Mouse (Mus musculus) left cerebral cortex, adult 2 months (tissue): Measurements from ENCODE around the gene Onecut3. TPM values are rescaled to one million over a fixed set of nuclear protein-coding genes. Genes with fewer than 3 reads are reported as not detected.

Experiments used
- DNase-seq, 2 experiments: peaks; one replicate each; pipeline ENCODE4 v3.0.0; 2021 to 2022; ENCODE audit warnings: low spot score in 2 of 2, mixed read lengths in 1 of 2; ENCODE audit errors: extremely low spot score in 1 of 2
- H3K27ac ChIP-seq: fragments of 200-600 bp; 2 replicates; pipeline ENCODE4 v1.8.1; 2022
- H3K4me3 ChIP-seq: fragments of 200-600 bp; 2 replicates; pipeline ENCODE4 v1.8.1; 2022
- CTCF ChIP-seq: fragments of 200-600 bp; IDR thresholded peaks from 2 replicates; pipeline ENCODE4 v1.8.1; 2022; ENCODE audit warnings: antibody characterized with exemption, mild to moderate bottlenecking, moderate library complexity
- intact Hi-C: fragments of 180-260 bp; cut with DNase I; formaldehyde crosslinking; loops from one replicate; pipeline ENCODE4 v1.15.1; 2025
- total RNA-seq, 2 experiments: library from RNA; stranded (reverse); gene quantifications; 2 replicates each; pipeline ENCODE4 v1.2.3; 2021

The Onecut3 gene
- total RNA-seq, 2 experiments from 2014 or later, result not detected

DNA sequence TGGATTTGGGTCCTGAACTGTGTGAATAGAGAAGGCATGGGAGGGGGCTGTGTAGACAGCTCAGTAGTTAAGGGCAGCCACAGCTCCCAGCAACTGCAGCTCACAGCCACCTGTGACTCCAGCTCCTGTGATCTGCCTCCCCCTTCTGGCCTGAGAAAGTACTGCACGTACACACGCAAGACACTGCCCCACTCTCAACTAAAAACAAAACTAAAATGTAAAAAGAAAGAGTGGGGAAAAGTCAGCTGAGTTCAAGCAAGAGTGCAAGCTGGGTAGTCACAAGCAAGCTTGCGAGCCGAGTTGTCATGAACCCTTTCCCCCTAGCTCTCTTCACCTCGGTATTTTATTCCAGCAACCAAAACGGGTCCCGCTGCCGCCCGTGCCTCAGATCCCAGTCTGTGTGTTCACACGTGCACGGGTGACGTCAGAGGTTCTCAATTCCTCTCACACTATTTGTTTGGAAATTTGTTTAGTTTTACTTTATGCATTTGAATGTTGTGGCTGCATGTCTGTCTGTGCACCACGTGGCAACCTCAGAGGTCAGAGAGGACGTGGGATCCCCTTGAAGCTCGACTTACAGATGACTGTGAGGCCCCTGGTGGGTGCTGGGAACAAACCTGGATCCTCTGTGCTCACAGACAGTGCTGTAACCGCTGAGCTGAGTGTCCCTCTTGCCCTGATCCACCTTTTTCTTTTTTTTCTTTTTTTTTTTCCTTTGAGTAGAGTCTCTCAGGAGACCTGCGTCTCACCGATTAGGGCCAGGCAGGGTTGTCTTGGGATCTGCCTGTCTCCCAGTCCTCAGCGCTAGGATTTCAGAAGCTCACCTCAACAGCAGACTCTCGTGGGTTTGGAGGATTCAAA, 15.0 kb downstream of the Onecut3 start:
- Histone ChIP-seq H3K4me3 (peak overlapping the region; percentile 32), H3K27ac (no peak overlapping the region)
- peak; percentile 65 to 79 for DNase-seq
- intact Hi-C loops, result loop anchor here (1.0 kb wide), 1 partner anchor 63 kb away; no protein-coding TSS in a partner anchor
- TF ChIP-seq CTCF, result peak; percentile 93

DNA sequence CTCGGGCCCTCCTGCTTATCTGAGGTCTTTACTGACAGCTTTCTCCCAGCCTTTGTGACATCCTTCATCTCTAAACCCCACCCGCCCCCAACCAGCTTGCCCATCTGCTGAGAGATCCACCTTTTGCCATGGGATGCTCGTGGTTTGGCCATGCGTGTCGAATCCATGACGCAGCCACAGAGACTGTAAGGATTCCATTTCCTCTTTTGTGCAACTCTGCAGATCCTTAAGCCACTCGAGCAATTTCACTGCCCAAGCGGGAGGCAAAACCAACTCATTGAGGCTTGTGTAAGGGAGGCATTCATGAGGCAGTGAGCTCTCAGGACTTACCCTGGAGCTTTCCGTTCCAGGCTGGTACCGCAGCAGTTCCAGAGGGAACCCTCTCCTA, 15.6 kb downstream of the Onecut3 start:
- intact Hi-C loops, result no loop called here
- DNase-seq, result no peak
- no peak for TF ChIP-seq CTCF
- Histone ChIP-seq H3K4me3 (no peak overlapping the region), H3K27ac (no peak overlapping the region)

DNA sequence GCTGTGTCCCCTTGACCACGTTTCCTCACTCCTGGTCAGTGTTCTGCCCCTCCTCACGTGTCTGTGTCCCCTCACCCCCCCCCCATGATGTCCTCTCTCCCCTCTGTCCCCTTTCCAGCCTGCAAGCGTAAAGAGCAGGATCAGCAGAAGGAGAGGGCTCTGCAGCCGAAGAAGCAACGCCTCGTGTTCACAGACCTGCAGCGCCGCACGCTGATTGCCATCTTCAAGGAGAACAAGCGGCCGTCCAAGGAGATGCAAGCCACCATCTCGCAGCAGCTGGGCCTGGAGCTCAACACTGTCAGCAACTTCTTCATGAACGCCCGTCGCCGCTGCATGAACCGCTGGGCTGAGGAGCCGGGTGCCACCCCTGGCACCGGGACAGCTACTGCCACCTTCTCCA, 19.1 kb downstream of the Onecut3 start:
- TF ChIP-seq CTCF, result no peak
- Histone ChIP-seq H3K27ac (no peak overlapping the region), H3K4me3 (no peak overlapping the region)
- no peak for DNase-seq
- intact Hi-C loops, result no loop called here

GRCm38 (mm10) chr10:80519287-80519686, 24.7 kb downstream of the Onecut3 start:
- TF ChIP-seq CTCF, result peak; percentile 43
- DNase-seq, result no peak
- Histone ChIP-seq H3K27ac (no peak overlapping the region), H3K4me3 (no peak overlapping the region)
- intact Hi-C loops, result no loop called here

DNA sequence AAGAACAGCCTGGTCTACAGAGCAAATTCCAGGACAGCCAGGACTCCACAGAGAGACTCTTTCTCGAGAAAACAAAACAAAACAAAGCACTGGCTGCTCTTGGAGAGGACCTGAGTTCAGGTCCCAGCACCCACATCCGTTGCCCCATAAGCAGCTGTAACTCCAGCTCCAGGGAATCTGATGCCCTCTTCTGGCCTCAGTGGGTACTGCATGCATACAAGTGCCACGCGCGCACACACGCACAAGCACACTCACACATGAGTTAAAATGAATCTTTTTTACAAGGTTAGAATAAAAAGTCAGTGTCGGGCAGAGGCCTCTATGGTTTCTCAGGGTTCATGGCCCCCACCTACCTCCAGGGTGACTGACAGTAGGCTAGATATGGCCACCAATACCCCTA, 28.7 kb downstream of the Onecut3 start:
- Histone ChIP-seq H3K4me3 (no peak overlapping the region), H3K27ac (no peak overlapping the region)
- intact Hi-C loops, result no loop called here
- peak; percentile 34 for TF ChIP-seq CTCF
- no peak for DNase-seq

- H3K4me3 ChIP-seq, result no peak overlapping the region
- no peak for TF ChIP-seq CTCF
- no peak overlapping the region for H3K27ac ChIP-seq
- DNase-seq, result no peak
- intact Hi-C loops, result no loop called here
Observed at GRCm38 (mm10) chr10:80526172-80526571, 31.5 kb downstream of the Onecut3 start.

GRCm38 (mm10) chr10:80532783-80533182, 38.1 kb downstream of the Onecut3 start:
- intact Hi-C loops, result no loop called here
- no peak for DNase-seq
- no peak overlapping the region for H3K4me3 ChIP-seq
- no peak for TF ChIP-seq CTCF
- no peak overlapping the region for H3K27ac ChIP-seq

- intact Hi-C loops, result no loop called here
- Histone ChIP-seq H3K27ac (no peak overlapping the region), H3K4me3 (no peak overlapping the region)
- DNase-seq, result no peak
- TF ChIP-seq CTCF, result no peak
Observed at GRCm38 (mm10) chr10:80533704-80534103, 39.1 kb downstream of the Onecut3 start.

- no peak for TF ChIP-seq CTCF
- DNase-seq, result no peak
- H3K27ac ChIP-seq, result no peak overlapping the region
- intact Hi-C loops, result no loop called here
- no peak overlapping the region for H3K4me3 ChIP-seq
Observed at GRCm38 (mm10) chr10:80535071-80535470, 40.4 kb downstream of the Onecut3 start.

DNA sequence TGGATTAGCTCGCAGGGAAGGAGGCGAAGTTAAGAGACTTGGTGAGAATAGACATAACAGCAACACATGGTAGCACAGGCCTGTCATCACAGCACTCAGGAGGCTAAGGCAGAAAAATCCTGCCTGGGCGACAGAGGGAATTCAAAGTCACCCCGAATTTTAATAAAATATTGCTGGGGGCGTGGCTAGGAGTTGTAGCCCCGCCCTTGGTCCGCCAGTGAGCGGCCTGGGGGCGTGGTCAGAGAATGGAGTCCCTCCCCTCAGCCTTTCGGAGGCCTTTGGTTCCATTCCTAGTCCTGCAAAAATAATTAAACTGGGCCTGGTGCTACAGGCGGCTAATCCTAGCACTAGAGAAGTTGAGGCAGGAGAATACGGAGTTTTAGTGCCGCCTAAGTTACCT, 41.1 kb downstream of the Onecut3 start:
- DNase-seq, result no peak
- intact Hi-C loops, result no loop called here
- Histone ChIP-seq H3K27ac (no peak overlapping the region), H3K4me3 (no peak overlapping the region)
- TF ChIP-seq CTCF, result no peak

- TF ChIP-seq CTCF, result no peak
- no peak for DNase-seq
- intact Hi-C loops, result no loop called here
- no peak overlapping the region for H3K4me3 ChIP-seq
- no peak overlapping the region for H3K27ac ChIP-seq
Observed at GRCm38 (mm10) chr10:80538180-80538579, 43.5 kb downstream of the Onecut3 start.

DNA sequence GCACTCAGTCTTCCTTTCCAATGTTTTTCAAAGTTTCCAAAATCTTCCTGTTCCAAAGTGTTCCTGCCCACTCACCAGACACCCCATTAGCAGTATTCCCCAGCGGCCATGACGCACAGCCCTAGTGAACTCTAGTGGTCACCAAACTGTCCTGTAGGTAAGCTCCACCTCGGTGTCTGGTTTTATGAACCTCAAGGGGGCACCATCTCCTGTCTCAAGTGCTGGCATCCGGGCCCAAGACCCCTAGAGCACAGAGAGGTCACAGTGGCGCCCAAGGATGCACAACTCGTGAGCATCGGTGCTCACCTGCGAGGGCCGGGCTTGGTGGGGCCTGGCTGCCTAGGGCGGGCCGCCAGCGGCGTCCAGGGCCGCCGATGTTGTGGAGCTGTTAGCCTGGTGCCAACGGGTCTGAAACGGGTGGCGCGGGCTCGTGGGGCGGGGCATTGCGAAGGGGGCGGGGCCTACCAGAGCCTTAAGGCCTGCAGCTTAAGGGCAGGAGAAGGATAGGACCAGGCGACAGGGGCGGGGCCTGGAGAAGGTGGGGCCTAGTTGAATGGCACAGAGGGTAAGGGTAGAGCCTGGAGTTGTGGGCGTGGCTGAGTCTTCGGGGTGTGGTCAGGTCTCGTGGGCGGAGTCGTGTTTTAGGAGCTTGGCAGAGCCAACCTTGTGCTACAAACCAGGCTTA, 44.2 kb downstream of the Onecut3 start, which contains the start of gene Atp8b3:
Gene Atp8b3, minus strand, starts transcription at position 415 of the 685 bp plus-strand sequence.
- intact Hi-C loops, result no loop called here
- Histone ChIP-seq H3K27ac (no peak within 1 kb of the TSS), H3K4me3 (no peak within 1 kb of the TSS)
- TF ChIP-seq CTCF, result no peak
- DNase-seq, result no peak

GRCm38 (mm10) chr10:80539493-80539892, 44.9 kb downstream of the Onecut3 start:
- intact Hi-C loops, result no loop called here
- no peak for DNase-seq
- H3K27ac ChIP-seq, result no peak overlapping the region
- H3K4me3 ChIP-seq, result no peak overlapping the region
- no peak for TF ChIP-seq CTCF
